Mouse (Mus musculus) hindbrain, postnatal 0 days (tissue): ENCODE measurements around the gene Cnga1. TPM values are rescaled to one million over a fixed set of nuclear protein-coding genes. Genes with fewer than 3 reads are reported as not detected.

Experiments used
- ATAC-seq: fragments of 200-750 bp; cut with Nextera tagmentation; 2 replicates; pipeline ENCODE4 v1.8.0; 2017; ENCODE audit warnings: mild to moderate bottlenecking, moderate TSS enrichment, moderate library complexity
- DNase-seq: peaks from one replicate; pipeline ENCODE4 v3.0.0-alpha.2; 2015; ENCODE audit warnings: low spot score
- H3K27ac ChIP-seq: fragments of 300-500 bp; sonication (generic); 2 replicates; pipeline ENCODE4 v1.5.1; 2014; ENCODE audit warnings: mild to moderate bottlenecking
- H3K27me3 ChIP-seq: fragments of 300-500 bp; sonication (generic); 2 replicates; pipeline ENCODE4 v1.6.1; 2014; ENCODE audit warnings: low read length, mixed read lengths; ENCODE audit not compliant: insufficient read depth
- H3K36me3 ChIP-seq: fragments of 300-500 bp; sonication (generic); 2 replicates; pipeline ENCODE4 v1.6.1; 2014; ENCODE audit warnings: low read length, mixed read lengths; ENCODE audit not compliant: insufficient read depth
- H3K4me1 ChIP-seq: fragments of 300-500 bp; sonication (generic); 2 replicates; pipeline ENCODE4 v1.6.1; 2014; ENCODE audit warnings: antibody characterized with exemption, low read length, mixed read lengths; ENCODE audit not compliant: insufficient read depth
- H3K4me2 ChIP-seq: fragments of 300-500 bp; sonication (generic); 2 replicates; pipeline ENCODE4 v1.6.1; 2014; ENCODE audit warnings: low read depth, mild to moderate bottlenecking, low read length, moderate library complexity, mixed read lengths
- H3K4me3 ChIP-seq: fragments of 300-500 bp; sonication (generic); 2 replicates; pipeline ENCODE4 v1.5.1; 2014; ENCODE audit warnings: low read length
- H3K9ac ChIP-seq: fragments of 300-500 bp; sonication (generic); replicated peaks from 2 replicates; pipeline ENCODE4 v1.6.1; 2014; ENCODE audit warnings: mild to moderate bottlenecking, low read length, moderate library complexity, mixed read lengths
- H3K9me3 ChIP-seq: fragments of 300-500 bp; sonication (generic); 2 replicates; pipeline ENCODE4 v1.6.1; 2016; ENCODE audit warnings: low read length, mixed read lengths
- CTCF ChIP-seq: IDR thresholded peaks from 2 replicates; pipeline ENCODE4 v1.5.1; 2016; ENCODE audit warnings: antibody characterized with exemption, control low read depth, low read depth
- WGBS: fragments of 180-500 bp; shearing (Covaris S2); extraction: QIAGEN DNeasy Blood & Tissue Kit; methylation state at CpG from one replicate; pipeline ENCODE4 v1.1.7; 2014; 5-methylcytosine and 5-hydroxymethylcytosine counted together
- polyA plus RNA-seq: library from polyadenylated mRNA; unstranded; fragments of >200 nt; fragmentation: Nextera tagmentation; extraction: Ambion mirVana; gene quantifications from 2 replicates; pipeline ENCODE4 v1.2.1, GENCODE M21; 2015
- total RNA-seq: library from RNA; depleted of rRNA; stranded (reverse); fragments of >200 nt; gene quantifications from 2 replicates; pipeline ENCODE4 v1.2.3, GENCODE M21; 2014

Gene Cnga1
- total and polyA plus RNA-seq, 2 experiments from 2014 or later, result not detected

DNA sequence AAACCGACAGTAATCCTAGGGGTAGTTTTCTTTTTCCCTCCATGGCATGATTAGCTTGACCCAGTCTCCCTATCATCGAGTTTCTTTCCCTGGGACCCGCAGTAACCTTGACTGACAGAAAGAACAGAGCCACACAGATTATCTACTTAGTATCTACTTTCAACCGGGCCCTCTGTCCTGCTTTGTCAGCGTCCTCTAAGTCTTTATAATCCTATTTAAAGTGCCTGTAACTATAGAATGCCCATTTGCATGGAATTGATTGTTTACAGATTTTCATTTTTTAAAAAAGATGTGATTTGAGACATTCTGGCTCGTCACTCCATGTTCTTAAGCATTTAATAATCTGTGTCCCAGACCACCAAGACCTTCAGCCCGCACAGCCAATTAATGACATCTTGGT, 420 bp downstream of the Cnga1 start:
- no peaks in the 10 kb centered on the region for H3K9me3 ChIP-seq
- no peak for ATAC-seq
- H3K27ac ChIP-seq, result no peak overlapping the region
- no peak for DNase-seq
- TF ChIP-seq CTCF, result no peak
- H3K4me3 ChIP-seq, result no peak overlapping the region
- H3K4me1 ChIP-seq, result no peaks in the 10 kb centered on the region
- WGBS, result 70% methylated on average over 7 of the region's 7 CpGs
- no peak overlapping the region for H3K9ac ChIP-seq
- no peak overlapping the region for H3K4me2 ChIP-seq
- no peaks in the 10 kb centered on the region for H3K36me3 ChIP-seq
- H3K27me3 ChIP-seq, result no peaks in the 10 kb centered on the region

DNA sequence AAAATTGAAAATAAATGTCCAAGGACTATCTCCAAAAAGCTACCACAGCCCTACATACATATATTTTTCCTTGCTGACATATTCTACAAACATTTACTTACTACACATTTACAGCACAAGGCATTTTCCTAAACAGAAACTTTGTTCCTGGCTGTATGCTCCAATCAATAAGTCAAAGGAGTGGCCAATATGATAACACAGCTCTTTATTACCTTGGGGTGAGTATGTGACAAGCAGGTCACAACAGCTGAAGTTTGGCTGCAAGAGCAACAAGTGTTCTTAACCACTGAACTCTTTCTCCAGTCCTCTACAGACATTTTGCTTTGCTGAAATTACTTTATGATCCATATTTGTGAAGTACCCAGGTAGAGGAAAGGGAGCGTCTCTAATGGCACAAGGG, 4.0 kb downstream of the Cnga1 start:
- Histone ChIP-seq H3K4me2 (no peak overlapping the region), H3K27me3 (no peaks in the 10 kb centered on the region), H3K9ac (no peak overlapping the region), H3K4me1 (no peaks in the 10 kb centered on the region), H3K9me3 (no peaks in the 10 kb centered on the region), H3K27ac (no peak overlapping the region), H3K36me3 (no peaks in the 10 kb centered on the region), H3K4me3 (no peak overlapping the region)
- TF ChIP-seq CTCF, result no peak
- DNase-seq, result no peak
- no peak for ATAC-seq
- WGBS, result 93% methylated on average over 1 of the region's 1 CpGs

DNA sequence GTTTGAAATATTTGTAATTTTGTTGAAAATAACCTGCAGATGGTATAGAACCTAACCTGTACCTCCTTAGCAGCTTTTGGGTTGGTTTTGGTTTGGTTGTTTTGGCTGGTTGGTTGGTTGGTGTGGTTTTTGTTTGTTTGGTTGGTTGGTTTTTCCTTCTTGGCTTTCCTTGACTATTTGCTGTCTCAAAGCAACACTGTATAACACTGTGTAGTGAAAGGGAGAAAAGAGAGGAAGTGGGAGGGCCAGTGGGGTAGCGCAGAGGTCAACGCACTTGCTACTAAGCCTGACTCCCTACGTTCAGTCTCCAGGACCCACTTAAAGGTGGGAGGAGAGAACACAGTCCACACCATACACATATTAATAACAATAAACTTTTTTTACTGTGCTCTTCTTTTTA, 7.5 kb downstream of the Cnga1 start:
- no peak overlapping the region for H3K27ac ChIP-seq
- no peaks in the 10 kb centered on the region for H3K4me1 ChIP-seq
- ATAC-seq (no peak), DNase-seq (no peak)
- H3K9me3 ChIP-seq, result no peaks in the 10 kb centered on the region
- no peaks in the 10 kb centered on the region for H3K36me3 ChIP-seq
- TF ChIP-seq CTCF, result no peak
- 85% methylated on average over 3 of the region's 3 CpGs for WGBS
- H3K4me3 ChIP-seq, result no peak overlapping the region
- H3K27me3 ChIP-seq, result no peaks in the 10 kb centered on the region
- no peak overlapping the region for H3K4me2 ChIP-seq
- no peak overlapping the region for H3K9ac ChIP-seq

DNA sequence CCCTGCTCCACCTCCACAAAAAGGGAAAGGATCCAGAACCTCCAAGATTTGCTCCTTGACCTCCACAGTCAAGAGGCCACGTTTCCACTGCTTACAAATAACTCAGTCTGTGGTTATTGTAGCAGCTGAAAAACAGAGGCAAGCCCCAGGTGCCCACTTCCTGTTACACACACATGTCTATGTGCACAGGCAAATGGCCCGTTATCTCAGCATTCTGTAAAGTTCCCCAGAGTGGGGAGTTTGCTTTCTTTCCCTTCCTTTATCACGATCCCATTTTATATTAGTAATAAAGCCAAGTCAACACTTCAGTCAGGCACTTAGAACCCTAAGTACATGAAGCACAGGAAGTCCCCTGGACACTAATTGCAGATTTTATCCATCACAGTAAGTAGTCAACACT, 8.0 kb downstream of the Cnga1 start:
- 69% methylated on average over 3 of the region's 3 CpGs for WGBS
- no peaks in the 10 kb centered on the region for H3K9me3 ChIP-seq
- no peak overlapping the region for H3K4me3 ChIP-seq
- no peak for TF ChIP-seq CTCF
- no peaks in the 10 kb centered on the region for H3K27me3 ChIP-seq
- no peaks in the 10 kb centered on the region for H3K4me1 ChIP-seq
- no peaks in the 10 kb centered on the region for H3K36me3 ChIP-seq
- H3K27ac ChIP-seq, result no peak overlapping the region
- H3K9ac ChIP-seq, result no peak overlapping the region
- H3K4me2 ChIP-seq, result no peak overlapping the region
- ATAC-seq (no peak), DNase-seq (no peak)

DNA sequence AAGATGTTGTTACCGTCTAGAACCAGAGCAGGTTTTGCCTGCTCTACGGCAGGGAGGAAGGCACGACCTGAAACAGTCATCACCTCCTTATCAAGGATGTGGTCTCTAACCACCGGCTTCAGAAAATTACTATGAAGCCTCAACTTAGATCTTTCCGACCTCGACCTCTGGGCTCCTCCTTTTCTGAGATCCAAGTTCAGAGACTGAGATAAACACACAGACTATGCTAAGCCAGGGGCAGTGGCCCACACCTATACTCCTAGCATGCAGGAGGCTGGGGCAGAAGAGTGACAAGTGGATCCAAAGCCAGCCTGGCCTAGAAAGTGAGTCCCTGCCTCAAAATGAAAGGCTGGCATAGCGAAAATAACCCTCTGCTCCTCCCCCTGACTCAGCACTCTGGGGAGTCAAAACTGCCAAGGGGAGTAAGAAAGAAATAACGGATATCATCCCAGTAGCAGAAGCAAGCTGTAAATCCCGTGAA, 9.2 kb downstream of the Cnga1 start:
- no peaks in the 10 kb centered on the region for H3K27me3 ChIP-seq
- no peaks in the 10 kb centered on the region for H3K4me1 ChIP-seq
- no peak for ATAC-seq
- 87% methylated on average over 9 of the region's 9 CpGs for WGBS
- no peak for DNase-seq
- H3K4me2 ChIP-seq, result no peak overlapping the region
- no peaks in the 10 kb centered on the region for H3K9me3 ChIP-seq
- no peak overlapping the region for H3K27ac ChIP-seq
- no peak overlapping the region for H3K4me3 ChIP-seq
- no peak for TF ChIP-seq CTCF
- H3K9ac ChIP-seq, result no peak overlapping the region
- H3K36me3 ChIP-seq, result no peaks in the 10 kb centered on the region

DNA sequence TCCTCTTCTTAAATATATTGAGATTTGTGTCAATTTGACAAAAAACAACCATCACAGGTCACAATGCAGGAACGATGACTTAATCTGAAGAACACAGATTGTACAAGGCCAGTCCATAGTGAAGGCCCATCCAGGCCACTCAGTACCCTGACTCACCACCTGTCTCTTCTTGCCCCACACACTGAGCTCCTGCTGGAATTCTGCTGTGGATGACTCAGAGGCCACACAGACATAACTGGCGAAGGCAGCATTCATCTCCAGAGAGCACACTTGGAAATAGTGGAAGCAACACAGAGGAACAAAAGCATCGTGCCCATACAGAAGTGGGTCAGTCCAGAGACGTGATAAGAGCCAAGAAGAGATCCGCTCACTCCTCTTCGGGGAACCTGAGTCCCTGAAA, 14.0 kb downstream of the Cnga1 start:
- TF ChIP-seq CTCF, result no peak
- 90% methylated on average over 6 of the region's 6 CpGs for WGBS
- H3K4me3 ChIP-seq, result no peak overlapping the region
- no peaks in the 10 kb centered on the region for H3K36me3 ChIP-seq
- ATAC-seq, result no peak
- H3K27ac ChIP-seq, result no peak overlapping the region
- no peak overlapping the region for H3K9ac ChIP-seq
- no peaks in the 10 kb centered on the region for H3K9me3 ChIP-seq
- H3K4me1 ChIP-seq, result no peaks in the 10 kb centered on the region
- H3K4me2 ChIP-seq, result no peak overlapping the region
- no peaks in the 10 kb centered on the region for H3K27me3 ChIP-seq
- no peak for DNase-seq

DNA sequence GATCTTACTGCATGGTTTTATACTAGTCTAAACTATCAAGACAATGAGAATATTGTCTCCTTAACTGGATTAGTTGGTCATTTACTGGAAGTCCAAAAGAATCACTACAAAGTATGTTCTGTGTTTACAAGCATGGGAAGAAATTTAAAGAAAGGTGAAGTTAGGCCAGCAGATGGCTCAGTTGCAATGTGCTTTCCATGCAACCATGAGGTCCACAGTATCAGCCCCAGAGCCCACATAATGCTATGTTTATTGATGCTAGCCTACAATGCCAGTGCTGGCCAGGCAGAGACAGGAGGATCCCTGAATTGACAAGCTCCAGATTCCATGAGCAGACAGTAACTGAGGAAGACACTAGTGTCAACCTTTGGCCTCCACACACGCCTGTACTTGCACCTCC, 23.1 kb downstream of the Cnga1 start:
- Histone ChIP-seq H3K4me3 (no peak overlapping the region), H3K9me3 (no peaks in the 10 kb centered on the region), H3K36me3 (no peaks in the 10 kb centered on the region), H3K4me2 (no peak overlapping the region), H3K27ac (no peak overlapping the region), H3K9ac (no peak overlapping the region), H3K4me1 (no peaks in the 10 kb centered on the region), H3K27me3 (no peaks in the 10 kb centered on the region)
- TF ChIP-seq CTCF, result no peak
- ATAC-seq (no peak), DNase-seq (no peak)
- WGBS, result 97% methylated on average over 1 of the region's 1 CpGs
